Mouse (Mus musculus) ES-E14 (cell line): ENCODE measurements at regions not wholly inside any gene's neighbourhood (a gene's known extent, or its start where the extent isn't known, plus 50 kb on each side); places are given as distances from the start of the nearest gene placed in this dataset.

Experiments
- MAFK ChIP-seq: IDR thresholded peaks from 2 replicates; pipeline ENCODE4 v1.6.1; 2014; ENCODE audit warnings: mild to moderate bottlenecking, low read depth, low read length, inconsistent platforms; ENCODE audit not compliant: insufficient read depth
- ZNF384 ChIP-seq: IDR thresholded peaks from 2 replicates; pipeline ENCODE4 v1.6.1; 2012; ENCODE audit warnings: low read depth, low read length, inconsistent platforms

GRCm38 (mm10) chr4:70603209-70603852 is 68.5 kb upstream of the Megf9 start:
- TF ChIP-seq MAFK: no peak
- no peak for TF ChIP-seq ZNF384
